Mouse (Mus musculus): ENCODE measurements around the gene Hmgb2.

The Hmgb2 gene

DNA sequence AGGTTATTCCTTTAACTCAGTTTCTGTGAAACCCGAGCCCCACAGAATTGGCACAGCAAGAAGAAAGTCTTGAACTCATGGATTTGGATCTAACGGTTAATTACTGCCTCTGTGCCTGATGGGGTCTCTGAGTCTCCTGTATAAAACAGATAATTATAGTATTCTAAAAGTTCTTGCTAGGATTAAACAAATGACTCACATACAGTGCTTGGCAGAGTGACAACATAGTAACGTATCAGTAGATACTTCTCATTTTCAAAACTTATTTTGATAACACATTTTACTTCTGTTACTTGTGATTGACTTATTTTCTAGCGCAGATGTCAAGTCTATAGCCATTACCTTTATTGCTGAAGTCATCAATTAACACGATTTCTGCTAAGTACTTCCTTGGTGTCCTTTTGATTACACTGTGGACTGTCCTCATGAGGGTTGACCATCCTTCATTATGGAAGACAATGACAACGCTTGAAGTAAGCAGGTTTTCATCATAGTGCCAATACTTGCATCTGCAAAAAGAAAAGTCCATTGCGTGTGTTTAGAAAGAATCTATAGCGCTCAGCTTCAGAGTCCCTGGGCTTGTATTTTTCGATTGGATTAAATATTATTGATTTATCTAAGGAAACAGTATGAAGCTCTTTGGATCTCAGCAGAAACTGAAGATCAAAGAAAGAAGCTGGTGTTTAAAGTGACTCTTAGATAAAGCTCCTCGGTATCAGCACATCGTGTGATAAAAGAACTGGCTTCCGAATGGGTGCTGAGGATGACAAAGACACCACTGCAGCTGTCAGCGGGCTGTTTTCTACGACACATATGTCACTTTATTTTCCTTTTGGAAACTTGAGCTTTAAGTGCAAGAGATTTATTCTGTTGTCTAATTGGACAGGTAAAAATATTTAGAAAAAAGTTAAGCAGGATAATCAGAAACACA, 40.7 kb downstream of the Hmgb2 start:
- no peak for DNase-seq (ENCODE audit: low read depth, low spot score)

DNA sequence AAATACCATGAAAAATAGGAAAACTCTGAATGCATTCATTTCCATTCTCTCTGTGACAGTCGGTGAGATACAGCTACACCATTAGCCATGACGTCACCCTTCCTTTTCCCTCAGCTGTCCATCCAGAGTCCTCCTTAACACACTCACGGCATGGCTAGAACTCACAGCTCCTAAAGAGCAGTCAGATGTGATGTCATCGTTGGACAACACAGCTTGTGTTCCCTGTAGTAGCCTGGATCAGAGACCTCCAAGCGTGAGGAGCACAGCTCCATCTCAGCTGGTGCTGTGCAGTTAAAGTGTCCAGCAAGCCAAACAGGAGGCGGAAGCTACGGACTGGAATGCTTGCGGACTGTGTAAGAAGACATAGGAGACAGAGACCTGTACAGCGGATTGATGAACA, 49.2 kb downstream of the Hmgb2 start:
- DNase-seq (ENCODE audit: low read depth, low spot score): no peak

DNA sequence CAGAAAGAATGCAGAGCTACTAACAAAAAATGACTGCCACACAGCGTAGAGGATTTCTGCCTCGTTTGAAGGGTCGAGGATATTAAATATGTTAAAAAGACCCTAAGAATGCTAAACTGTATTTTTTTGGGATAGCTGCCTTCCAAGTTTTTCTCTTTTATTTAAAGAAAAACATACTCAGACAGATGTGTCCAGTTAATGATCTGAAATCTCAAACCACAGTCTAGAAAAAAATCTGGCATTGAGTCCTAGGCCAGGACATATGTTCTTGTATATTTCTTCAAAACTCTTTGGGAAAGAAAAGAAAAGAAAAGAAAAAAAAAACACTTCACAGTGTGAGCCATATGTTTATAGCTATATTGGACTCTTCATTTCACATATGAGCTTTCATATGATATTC, 51.0 kb downstream of the Hmgb2 start:
- no peak for DNase-seq (ENCODE audit: low read depth, low spot score)

DNA sequence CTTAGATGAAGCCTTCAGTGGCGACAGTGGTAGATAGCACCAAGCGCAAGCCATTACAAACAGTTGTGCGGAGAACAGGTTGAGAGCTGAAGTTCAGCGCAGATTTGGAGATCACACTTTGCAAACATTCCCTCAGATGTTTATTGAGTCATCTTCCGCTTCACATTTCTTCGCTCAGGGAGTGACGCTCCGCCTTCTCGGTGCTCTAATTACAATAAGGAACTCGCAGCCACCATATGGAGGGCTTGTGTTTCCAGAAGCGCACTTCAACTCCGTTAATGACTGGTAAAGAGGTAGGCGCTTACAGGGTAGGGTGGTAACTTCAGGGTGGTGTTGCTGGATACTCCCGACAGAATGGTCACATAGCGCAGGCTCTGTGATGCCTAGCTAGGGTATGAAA, 52.0 kb downstream of the Hmgb2 start:
- no peak for DNase-seq (ENCODE audit: low read depth, low spot score)

DNA sequence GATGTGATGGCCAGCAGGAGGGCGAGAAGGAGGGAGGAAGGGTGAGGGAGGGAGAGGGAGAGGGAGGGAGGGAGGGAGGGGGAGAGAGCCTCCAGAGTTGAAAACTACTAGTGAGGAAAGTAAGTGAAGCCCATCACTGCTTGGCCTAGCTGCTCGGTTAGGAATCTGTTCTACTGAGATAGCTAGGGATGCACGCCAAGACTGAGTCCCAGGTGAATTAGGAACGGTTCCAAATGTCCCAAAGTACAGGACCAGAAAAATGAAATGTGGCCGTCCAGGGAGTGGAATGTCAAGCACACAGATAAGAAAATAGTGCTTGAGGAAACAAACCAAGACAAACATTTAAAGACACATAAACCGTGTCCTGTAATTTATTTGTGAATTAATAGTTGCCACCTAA, 53.3 kb downstream of the Hmgb2 start:
- no peak for DNase-seq (ENCODE audit: low read depth, low spot score)
